ENCODE assay signal across 13 mouse cellular contexts in the genomic region with DNA sequence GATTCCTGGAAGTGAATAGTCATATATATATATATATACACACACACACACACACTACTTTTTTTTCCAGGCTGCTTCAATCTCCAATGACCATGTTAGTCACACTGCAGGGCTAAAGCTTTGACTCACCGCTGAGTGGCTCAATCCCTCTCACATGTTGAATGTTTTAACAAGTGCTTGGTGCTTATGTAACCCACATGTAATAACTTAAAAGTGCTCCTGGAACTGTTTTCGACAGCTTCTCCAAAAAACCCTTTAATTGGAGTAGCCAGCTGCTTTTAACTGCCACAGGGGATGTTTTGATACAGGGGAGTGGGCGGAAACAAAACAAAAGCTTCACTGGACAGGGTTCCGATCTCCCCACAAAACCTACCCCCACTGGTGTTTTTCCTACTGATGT. TPM values are rescaled to one million over a fixed set of nuclear protein-coding genes. Genes with fewer than 3 reads are reported as not detected.
A peak's percentile ranks its signal among the peaks of the same experiment; 100 is the strongest.
DNase-seq lines count a peak whose midpoint lies in the region; ATAC-seq lines count a peak whose summit lies in the region.
"Had no signal": no experiment of that assay in that cellular context is flagged by ENCODE, and none has a peak within 500 bp of the region (broad histone marks: within the 10 kb centered on the region; RNA-seq: fewer than 3 reads in every experiment).

No protein-coding gene starts in this region.

- H3K4me2 ChIP-seq in limb, embryonic 12.5 days, result no peak overlapping the region
- no peak overlapping the region for H3K4me2 ChIP-seq in limb, embryonic 13.5 days (replicated peaks)
- no peak overlapping the region for H3K4me2 ChIP-seq in hindbrain, embryonic 14.5 days (replicated peaks)
- H3K4me2 ChIP-seq: heart, embryonic 12.5 days; liver, embryonic 13.5 days had no signal

- no peaks in the 10 kb centered on the region for H3K36me3 ChIP-seq in limb, embryonic 12.5 days
- no peaks in the 10 kb centered on the region for H3K36me3 ChIP-seq in limb, embryonic 10.5 days
- H3K36me3 ChIP-seq in limb, embryonic 13.5 days, result no peaks in the 10 kb centered on the region
- H3K36me3 ChIP-seq in hindbrain, embryonic 14.5 days (replicated peaks; ENCODE audit: control insufficient read depth, insufficient read depth), result no peaks in the 10 kb centered on the region
- H3K36me3 ChIP-seq: heart, embryonic 12.5 days; liver, embryonic 13.5 days had no signal

- 29% methylated on average over 4 of the region's 4 CpGs for WGBS in limb, embryonic 12.5 days
- 67% methylated on average over 4 of the region's 4 CpGs for WGBS in limb, embryonic 10.5 days
- 22% methylated on average over 4 of the region's 4 CpGs for WGBS in limb, embryonic 13.5 days
- 79% methylated on average over 4 of the region's 4 CpGs for WGBS in hindbrain, embryonic 14.5 days

- ATAC-seq in limb, embryonic 12.5 days (ENCODE audit: insufficient number of reproducible peaks, insufficient read depth, low FRiP score, low TSS enrichment, low read depth), result peak; percentile 73; the same call in 1 of the 2 replicates
- peak; percentile 82 for ATAC-seq in limb, embryonic 13.5 days (ENCODE audit: low FRiP score, low read depth)
- no peak for ATAC-seq in hindbrain, embryonic 14.5 days (ENCODE audit: low FRiP score)
- ATAC-seq: hindbrain, embryonic 16.5 days had no signal

- H3K27me3 ChIP-seq in limb, embryonic 12.5 days, result no peaks in the 10 kb centered on the region
- no peaks in the 10 kb centered on the region for H3K27me3 ChIP-seq in limb, embryonic 10.5 days (ENCODE audit: low read depth, poor library complexity, severe bottlenecking)
- H3K27me3 ChIP-seq in limb, embryonic 13.5 days, result no peaks in the 10 kb centered on the region
- no peaks in the 10 kb centered on the region for H3K27me3 ChIP-seq in hindbrain, embryonic 14.5 days (ENCODE audit: control insufficient read depth, insufficient read depth, low read length)
- H3K27me3 ChIP-seq: heart, embryonic 12.5 days; liver, embryonic 13.5 days had no signal

- no peak overlapping the region for H3K4me3 ChIP-seq in limb, embryonic 12.5 days (replicated peaks)
- no peak overlapping the region for H3K4me3 ChIP-seq in limb, embryonic 10.5 days
- no peak overlapping the region for H3K4me3 ChIP-seq in limb, embryonic 13.5 days
- no peak overlapping the region for H3K4me3 ChIP-seq in hindbrain, embryonic 14.5 days (replicated peaks; ENCODE audit: low read length)
- H3K4me3 ChIP-seq: heart, embryonic 12.5 days; liver, embryonic 13.5 days had no signal

- DNase-seq in adrenal gland, adult (ENCODE audit: inconsistent age in 2 of 2, low spot score in 1 of 2), result peak; percentile 27 to 81
- DNase-seq in adrenal gland, postnatal 4 days (ENCODE audit: low spot score in 2 of 2), result no peak
- DNase-seq in limb, embryonic 10.5 days (ENCODE audit: low spot score), result no peak
- peak; percentile 66 for DNase-seq in embryo, embryonic 11.5 days (ENCODE audit: low read depth, low spot score)
- no peak for DNase-seq in thymus, postnatal 10 days (ENCODE audit: low spot score in 2 of 2)
- no peak for DNase-seq in hindbrain, embryonic 14.5 days (ENCODE audit: low spot score)
- DNase-seq: cerebellum, adult 18-20 months; kidney, postnatal 10 days; liver, embryonic 13.5 days had no signal

- no peak overlapping the region for H3K9ac ChIP-seq in limb, embryonic 12.5 days (replicated peaks)
- H3K9ac ChIP-seq in limb, embryonic 13.5 days, result no peak overlapping the region
- H3K9ac ChIP-seq in hindbrain, embryonic 14.5 days, result no peak overlapping the region
- H3K9ac ChIP-seq: heart, embryonic 12.5 days; liver, embryonic 13.5 days had no signal

- peak overlapping the region; percentile 45; the same call in 1 of the 2 replicates for H3K27ac ChIP-seq in limb, embryonic 12.5 days
- H3K27ac ChIP-seq in limb, embryonic 10.5 days, result no peak overlapping the region
- no peak overlapping the region for H3K27ac ChIP-seq in limb, embryonic 13.5 days
- no peak overlapping the region for H3K27ac ChIP-seq in hindbrain, embryonic 14.5 days
- H3K27ac ChIP-seq: liver, embryonic 13.5 days had no signal

- peaks cover 5% of the 10 kb centered on the region; the same call in 1 of the 2 replicates for H3K4me1 ChIP-seq in limb, embryonic 12.5 days (replicated peaks)
- peaks cover 4% of the 10 kb centered on the region; the same call in 1 of the 2 replicates for H3K4me1 ChIP-seq in limb, embryonic 10.5 days
- 0 out of 2 replicates have a peak, but pooled peaks cover 4% of the 10 kb centered on the region for H3K4me1 ChIP-seq in limb, embryonic 13.5 days
- no peaks in the 10 kb centered on the region for H3K4me1 ChIP-seq in hindbrain, embryonic 14.5 days (replicated peaks; ENCODE audit: control insufficient read depth, insufficient read depth, low read length)
- H3K4me1 ChIP-seq: heart, embryonic 12.5 days; liver, embryonic 13.5 days had no signal

- peaks cover 7% of the 10 kb centered on the region for H3K9me3 ChIP-seq in limb, embryonic 12.5 days
- 0 out of 2 replicates have a peak, but pooled peaks cover 3% of the 10 kb centered on the region for H3K9me3 ChIP-seq in limb, embryonic 10.5 days (replicated peaks)
- no peaks in the 10 kb centered on the region for H3K9me3 ChIP-seq in limb, embryonic 13.5 days
- no peaks in the 10 kb centered on the region for H3K9me3 ChIP-seq in hindbrain, embryonic 14.5 days (ENCODE audit: control insufficient read depth, low read length)
- H3K9me3 ChIP-seq: liver, embryonic 13.5 days had no signal

RNA-seq across cellular contexts. Expression of a gene that starts 29.4 kb away (rescaled TPM):
- total RNA-seq in adrenal gland, postnatal 4 days (2021), result 10 to 100 TPM; 41.1 TPM
- 37.2 and 40.5 TPM in 2 replicates for polyA plus RNA-seq in limb, embryonic 12.5 days (2016; fragmentation: Nextera tagmentation; extraction: Ambion mirVana)
- 41.1 and 42.8 TPM in 2 replicates for polyA plus RNA-seq in limb, embryonic 10.5 days (2016; fragmentation: Nextera tagmentation; extraction: Ambion mirVana)
- 33.9 and 36.1 TPM in 2 replicates for polyA plus RNA-seq in limb, embryonic 13.5 days (2015; fragmentation: Nextera tagmentation; extraction: Ambion mirVana)
- 19.8 and 24.5 TPM in 2 replicates for polyA plus RNA-seq in hindbrain, embryonic 14.5 days (2014; fragmentation: Nextera tagmentation; extraction: Ambion mirVana)

Comparison
In these comparisons a context has a peak if more than half of its experiments do, and no peak if none do; other contexts are left out.
1. DNase-seq: peak in adrenal gland, adult (2 of 2) and embryo, embryonic 11.5 days (single experiment); none in adrenal gland, postnatal 4 days (0 of 2), limb, embryonic 10.5 days (single experiment), thymus, postnatal 10 days (0 of 2) and hindbrain, embryonic 14.5 days (single experiment).